8 mouse cellular contexts compared by ENCODE assay signal in the genomic region with DNA sequence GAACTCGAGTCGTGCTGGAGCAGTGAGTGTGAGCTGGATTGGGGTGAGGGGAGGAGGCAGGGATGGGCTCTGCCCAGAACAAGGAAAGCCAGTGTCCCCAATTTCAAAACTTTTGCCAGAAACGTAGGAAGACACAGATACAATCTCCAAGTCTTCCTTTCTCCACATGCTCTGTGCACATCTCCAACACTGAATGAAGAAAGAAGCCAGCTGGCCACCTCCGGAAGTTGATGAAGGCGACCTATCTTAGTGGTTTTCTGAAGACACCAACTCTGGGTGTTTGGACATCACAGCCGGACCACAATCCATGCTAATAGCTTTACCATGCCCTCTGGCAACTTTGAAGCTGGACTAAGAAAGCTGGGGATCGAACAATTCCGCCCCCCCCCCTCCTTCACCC. TPM values are rescaled to one million over a fixed set of nuclear protein-coding genes. Genes with fewer than 3 reads are reported as not detected.
A peak's percentile ranks its signal among the peaks of the same experiment; 100 is the strongest.
DNase-seq lines count a peak whose midpoint lies in the region; ATAC-seq and TF ChIP-seq lines count a peak whose summit lies in the region.

No protein-coding gene starts in this region.

- no peaks in the 10 kb centered on the region for H3K9me3 ChIP-seq in lung, embryonic 16.5 days (ENCODE audit: control insufficient read depth, low read length)
- H3K9me3 ChIP-seq in limb, embryonic 13.5 days, result no peaks in the 10 kb centered on the region

- peak overlapping the region; percentile 96 for H3K27ac ChIP-seq in cerebellum, adult 2 months (ENCODE audit: insufficient read depth, low read length)
- no peak overlapping the region for H3K27ac ChIP-seq in lung, embryonic 16.5 days (ENCODE audit: low read length)
- no peak overlapping the region for H3K27ac ChIP-seq in limb, embryonic 13.5 days
- H3K27ac ChIP-seq in olfactory bulb, adult 2 months (ENCODE audit: insufficient read depth, low read depth, low read length), result no peak overlapping the region

- no peak for TF ChIP-seq CTCF in cerebellum, adult 2 months (IDR thresholded peaks at IDR 0.05; ENCODE audit: borderline replicate concordance, insufficient read depth, low read depth, low read length)
- TF ChIP-seq CTCF in olfactory bulb, adult 2 months (IDR thresholded peaks at IDR 0.05; ENCODE audit: insufficient read depth, low read depth, low read length), result no peak

- H3K4me1 ChIP-seq in cerebellum, adult 2 months (ENCODE audit: control insufficient read depth, insufficient read depth, low read length), result peaks cover 3% of the 10 kb centered on the region; the same call in 1 of the 2 replicates
- no peaks in the 10 kb centered on the region for H3K4me1 ChIP-seq in lung, embryonic 16.5 days (replicated peaks; ENCODE audit: control insufficient read depth, insufficient read depth, low read length)
- H3K4me1 ChIP-seq in limb, embryonic 13.5 days, result peaks cover 7% of the 10 kb centered on the region; the same call in 1 of the 2 replicates
- H3K4me1 ChIP-seq in olfactory bulb, adult 2 months (ENCODE audit: control insufficient read depth, insufficient read depth, low read length), result peaks cover 4% of the 10 kb centered on the region; the same call in 1 of the 2 replicates

- no peak for ATAC-seq in cerebellum, adult (ENCODE audit: insufficient number of reproducible peaks, low FRiP score, low TSS enrichment)
- no peak for ATAC-seq in lung, embryonic 16.5 days (ENCODE audit: low read depth)
- ATAC-seq in limb, embryonic 13.5 days (ENCODE audit: low FRiP score, low read depth), result no peak

- no peak overlapping the region; the same call in 1 of the 2 replicates for H3K9ac ChIP-seq in lung, embryonic 16.5 days (ENCODE audit: low read length)
- peak overlapping the region; percentile 59; the same call in 1 of the 2 replicates for H3K9ac ChIP-seq in limb, embryonic 13.5 days

- no peaks in the 10 kb centered on the region for H3K36me3 ChIP-seq in lung, embryonic 16.5 days (ENCODE audit: control insufficient read depth, insufficient read depth, low read length)
- H3K36me3 ChIP-seq in limb, embryonic 13.5 days, result no peaks in the 10 kb centered on the region

- peak overlapping the region; percentile 82 for H3K4me2 ChIP-seq in lung, embryonic 16.5 days (ENCODE audit: low read depth, low read length)
- H3K4me2 ChIP-seq in limb, embryonic 13.5 days (replicated peaks), result peak overlapping the region; percentile 87

- H3K27me3 ChIP-seq in cerebellum, adult 2 months (ENCODE audit: control insufficient read depth, insufficient read depth, low read length), result no peaks in the 10 kb centered on the region
- peaks cover 10% of the 10 kb centered on the region for H3K27me3 ChIP-seq in lung, embryonic 16.5 days (ENCODE audit: control insufficient read depth, insufficient read depth, low read depth, low read length)
- peaks cover 54% of the 10 kb centered on the region for H3K27me3 ChIP-seq in limb, embryonic 13.5 days

- WGBS in cerebellum, adult 2 months, result 14% methylated on average over 8 of the region's 8 CpGs
- WGBS in lung, embryonic 16.5 days, result 61% methylated on average over 8 of the region's 8 CpGs
- 50% methylated on average over 8 of the region's 8 CpGs for WGBS in limb, embryonic 13.5 days
- 52% methylated on average over 8 of the region's 8 CpGs for WGBS in olfactory bulb, adult 2 months

- H3K4me3 ChIP-seq in cerebellum, adult 2 months (replicated peaks; ENCODE audit: insufficient read depth, low read depth, low read length), result peak overlapping the region; percentile 94
- peak overlapping the region; percentile 49 for H3K4me3 ChIP-seq in lung, embryonic 16.5 days (ENCODE audit: low read length)
- peak overlapping the region; percentile 52 for H3K4me3 ChIP-seq in limb, embryonic 13.5 days
- peak overlapping the region; percentile 46 for H3K4me3 ChIP-seq in olfactory bulb, adult 2 months (ENCODE audit: insufficient read depth, low read depth, low read length)

- TF ChIP-seq POLR2A in cerebellum, adult 2 months (IDR thresholded peaks at IDR 0.05; ENCODE audit: borderline replicate concordance, insufficient read depth, low read length), result no peak
- no peak for TF ChIP-seq POLR2A in olfactory bulb, adult 2 months (IDR thresholded peaks at IDR 0.05; ENCODE audit: insufficient read depth, low read depth, low read length)

- DNase-seq in cerebellum, adult 2 months, result peak in 1 of 2 experiments; percentile 46
- no peak for DNase-seq in lung, postnatal 36 days
- DNase-seq in layer of hippocampus, postnatal 10 days (ENCODE audit: low spot score in 2 of 2), result no peak
- DNase-seq in right cerebral cortex, adult 2 months (ENCODE audit: low spot score in 2 of 2), result no peak

RNA-seq across cellular contexts. Expression of gene Gramd1b, which starts 0.6 kb away (rescaled TPM):
- polyA plus RNA-seq in cerebellum, adult 2 months (2012; rRNA removed), result 188 and 204 TPM in 2 replicates
- polyA plus RNA-seq in lung, embryonic 16.5 days (2015; fragmentation: Nextera tagmentation; extraction: Ambion mirVana), result 4.2 and 4.9 TPM in 2 replicates
- 3.0 and 6.0 TPM in 2 replicates for polyA plus RNA-seq in limb, embryonic 13.5 days (2015; fragmentation: Nextera tagmentation; extraction: Ambion mirVana)
- 62.3 and 117 TPM in 2 replicates for polyA plus RNA-seq in olfactory bulb, adult 2 months (2012; ENCODE audit: insufficient read depth, insufficient read length, low replicate concordance, missing spikeins)
- 100 to 1,000 TPM; 122 to 128 TPM for total RNA-seq in layer of hippocampus, postnatal 10 days (2021)
